Mouse (Mus musculus): ENCODE results near the gene Gm7735.
"Not testable (repeated sequence)": the region's sequence is repeated elsewhere in the genome, so short reads cannot be mapped to it uniquely, and the experiment has no call there.

Gm7735 gene

GRCm38 (mm10) chr16:89169190-89169589 lies at the start of gene Gm7735:
TSS of gene Gm7735 (plus strand) at chr16:89169490.
- DNase-seq (ENCODE audit: low spot score in 2 of 2): not testable (repeated sequence)

- no peak for DNase-seq (ENCODE audit: low spot score in 2 of 2)
Measured at GRCm38 (mm10) chr16:89140551-89140950, 28.7 kb upstream of the Gm7735 start, which contains the start of gene Gm6358. TSS of gene Gm6358 (plus strand) at chr16:89140851.

DNA sequence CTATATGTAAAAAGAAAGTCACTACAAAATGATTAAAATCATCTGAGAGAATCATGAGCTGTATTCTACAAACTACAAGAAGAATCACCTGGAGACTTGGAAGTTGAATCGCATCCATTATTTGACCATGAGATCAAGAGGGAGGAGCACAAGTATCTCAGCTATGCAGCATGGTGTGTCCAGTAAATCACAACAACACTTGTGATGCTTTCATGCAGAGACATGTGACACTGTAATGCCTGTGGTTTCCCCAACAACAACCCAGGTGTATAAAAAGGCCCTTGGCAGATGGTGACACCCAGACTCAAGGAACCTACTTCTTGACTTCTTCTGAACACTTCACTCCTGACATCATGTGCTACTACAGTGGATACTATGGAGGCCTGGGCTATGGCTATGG lies 18.5 kb upstream of the Gm7735 start, which contains the start of gene Gm10061:
TSS of gene Gm10061 (plus strand) at position 301 of the 400 bp plus-strand sequence.
- no peak for DNase-seq (ENCODE audit: low spot score in 2 of 2)

GRCm38 (mm10) chr16:89157652-89158051 lies 11.6 kb upstream of the Gm7735 start, which contains the start of gene Gm9789:
TSS of gene Gm9789 (plus strand) at chr16:89157952.
- DNase-seq (ENCODE audit: low spot score in 2 of 2): no peak

GRCm38 (mm10) chr16:89174435-89174834 lies 5.1 kb downstream of the Gm7735 start, which contains the start of gene 1110057P08Rik:
TSS of gene 1110057P08Rik (plus strand) at chr16:89174735.
- no peak for DNase-seq (ENCODE audit: low spot score in 2 of 2)

DNA sequence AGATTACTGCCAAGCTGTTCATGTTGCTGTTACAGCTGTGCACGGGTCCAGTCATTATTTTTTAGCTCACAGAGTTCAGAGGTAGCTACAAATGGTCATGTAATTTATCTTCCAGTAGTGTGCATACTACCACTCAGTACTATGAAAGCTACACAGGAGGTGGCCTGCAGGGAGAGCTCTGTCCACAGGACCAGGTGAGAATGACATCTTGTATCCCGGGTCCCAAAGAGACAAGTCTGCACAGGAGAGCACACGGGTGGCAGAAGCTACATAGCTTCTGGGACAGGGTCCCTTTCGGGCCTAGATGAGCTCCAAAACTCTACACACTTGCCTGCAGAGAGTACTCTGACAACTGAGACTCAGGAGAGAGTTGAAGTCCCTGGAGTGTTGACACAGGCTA lies 19.3 kb downstream of the Gm7735 start:
- DNase-seq (ENCODE audit: low spot score in 2 of 2): no peak

DNA sequence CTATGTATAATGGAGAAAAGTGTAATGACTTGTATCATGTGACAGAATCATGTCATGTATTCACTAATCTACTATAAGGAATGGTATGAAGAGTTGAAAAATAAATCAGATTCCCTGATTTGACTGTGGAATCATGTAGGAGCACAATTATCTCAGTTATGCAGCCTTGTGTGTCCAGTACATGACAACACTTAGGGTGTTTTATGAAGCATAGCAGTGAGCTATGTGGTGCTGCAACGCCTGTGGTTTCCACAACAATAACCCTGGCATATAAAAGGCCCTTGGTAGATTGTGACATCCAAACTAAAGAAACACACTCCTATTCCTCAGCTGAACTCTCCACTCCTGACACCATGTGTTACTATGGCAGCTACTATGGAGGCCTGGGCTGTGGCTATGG lies 36.3 kb downstream of the Gm7735 start, which contains the start of gene Krtap20-2:
TSS of gene Krtap20-2 (plus strand) at position 301 of the 400 bp plus-strand sequence.
- DNase-seq (ENCODE audit: low spot score in 2 of 2): no peak

Measured in frontal cortex, postnatal 10 days (tissue).